Mouse (Mus musculus) mesoderm, embryonic 11.5 days (tissue): ENCODE results near the gene Pask.
"Not testable (repeated sequence)": the region's sequence is repeated elsewhere in the genome, so short reads cannot be mapped to it uniquely, and the experiment has no call there.

Experiments used
- DNase-seq: peaks from one replicate; pipeline ENCODE4 v3.0.0-alpha.2; 2012; ENCODE audit warnings: low read depth, low spot score

The Pask gene

GRCm38 (mm10) chr1:93342648-93343503 is at the start of gene Pask, which contains the start of gene Ppp1r7:
Gene Pask (minus strand): TSS chr1:93343482.
Gene Ppp1r7 (plus strand): TSS chr1:93342854.
- DNase-seq: peak; percentile 96

GRCm38 (mm10) chr1:93388906-93389305 is 45.6 kb upstream of the Pask start:
- DNase-seq: no peak

GRCm38 (mm10) chr1:93387198-93387597 is 43.9 kb upstream of the Pask start:
- DNase-seq: no peak

GRCm38 (mm10) chr1:93379117-93379516 is 35.8 kb upstream of the Pask start:
- DNase-seq: no peak

- no peak for DNase-seq
Measured at GRCm38 (mm10) chr1:93377307-93377706, 34.0 kb upstream of the Pask start.

- DNase-seq: no peak
Measured at GRCm38 (mm10) chr1:93373665-93374064, 30.4 kb upstream of the Pask start, which contains the start of gene Ano7. Gene Ano7 (plus strand): TSS chr1:93373930.

GRCm38 (mm10) chr1:93365641-93366040 is 22.4 kb upstream of the Pask start:
- DNase-seq: no peak

GRCm38 (mm10) chr1:93362661-93363060 is 19.4 kb upstream of the Pask start:
- DNase-seq: no peak

GRCm38 (mm10) chr1:93352724-93353123 is 9.4 kb upstream of the Pask start:
- DNase-seq: no peak

GRCm38 (mm10) chr1:93349701-93350100 is 6.4 kb upstream of the Pask start:
- DNase-seq: no peak

GRCm38 (mm10) chr1:93347176-93347575 is 3.9 kb upstream of the Pask start:
- no peak for DNase-seq

- peak; percentile 96 for DNase-seq
Measured at GRCm38 (mm10) chr1:93343504-93344047, 294 bp upstream of the Pask start.

- DNase-seq: no peak
Measured at GRCm38 (mm10) chr1:93334621-93335020, 8.7 kb downstream of the Pask start.

- DNase-seq: no peak
Measured at GRCm38 (mm10) chr1:93326446-93326845, 16.8 kb downstream of the Pask start.

GRCm38 (mm10) chr1:93323973-93324372 is 19.3 kb downstream of the Pask start:
- no peak for DNase-seq

- DNase-seq: peak; percentile 85
Measured at GRCm38 (mm10) chr1:93305581-93306337, 37.5 kb downstream of the Pask start, which contains the start of gene Mterf4. Gene Mterf4 (minus strand): TSS chr1:93305915.

- no peak for DNase-seq
Measured at GRCm38 (mm10) chr1:93300578-93300977, 42.7 kb downstream of the Pask start.

- no peak for DNase-seq
Measured at GRCm38 (mm10) chr1:93299791-93300190, 43.5 kb downstream of the Pask start.

GRCm38 (mm10) chr1:93294491-93294890 is 48.8 kb downstream of the Pask start:
- DNase-seq: not testable (repeated sequence)

- DNase-seq: no peak
Measured at GRCm38 (mm10) chr1:93292006-93292405, 51.3 kb downstream of the Pask start.

GRCm38 (mm10) chr1:93291591-93291990 is 51.7 kb downstream of the Pask start:
- DNase-seq: no peak

- no peak for DNase-seq
Measured at GRCm38 (mm10) chr1:93290956-93291355, 52.3 kb downstream of the Pask start.
